Mouse (Mus musculus) bone marrow, adult 2 months (tissue): ENCODE measurements around the gene Gm12830. TPM values are rescaled to one million over a fixed set of nuclear protein-coding genes. Genes with fewer than 3 reads are reported as not detected.

ENCODE experiments used
- H3K27ac ChIP-seq: fragments of 200-500 bp; 2 replicates; pipeline ENCODE4 v1.5.1; 2012; ENCODE audit warnings: low read depth, mild to moderate bottlenecking, control low read depth, inconsistent platforms, low read length; ENCODE audit not compliant: control insufficient read depth, poor library complexity, insufficient read depth
- H3K4me1 ChIP-seq: fragments of 200-500 bp; 2 replicates; pipeline ENCODE4 v1.6.1; 2011; ENCODE audit warnings: low read length; ENCODE audit not compliant: control insufficient read depth, insufficient read depth
- H3K4me3 ChIP-seq: fragments of 200-500 bp; replicated peaks from 2 replicates; pipeline ENCODE3; 2011; ENCODE audit warnings: mild to moderate bottlenecking, low read depth, low read length, control low read depth; ENCODE audit not compliant: control insufficient read depth
- CTCF ChIP-seq: fragments of 200-500 bp; IDR thresholded peaks from 2 replicates; pipeline ENCODE4 v1.5.1; 2011; ENCODE audit warnings: low read length, control low read depth; ENCODE audit not compliant: control insufficient read depth, insufficient read depth
- POLR2A ChIP-seq: fragments of 200-500 bp; IDR thresholded peaks from 2 replicates; pipeline ENCODE4 v1.6.1; 2011; ENCODE audit warnings: low read depth, mild to moderate bottlenecking, control low read depth, low read length, borderline replicate concordance; ENCODE audit not compliant: control insufficient read depth
- WGBS: fragments of 180-500 bp; shearing (Covaris S2); methylation state at CpG from one replicate; pipeline ENCODE4 v1.1.7; 2018; 5-methylcytosine and 5-hydroxymethylcytosine counted together
- polyA plus RNA-seq: library from polyadenylated mRNA; stranded (reverse); fragments of >200 nt; gene quantifications from 2 replicates; pipeline ENCODE4 v1.2.4, GENCODE M21; 2011; ENCODE audit warnings: low replicate concordance; ENCODE audit not compliant: missing spikeins, insufficient read depth, insufficient read length

Gene Gm12830
- polyA plus RNA-seq, 1 experiment: not detected

GRCm38 (mm10) chr4:114901643-114902351 lies 80.3 kb downstream of the Gm12830 start:
- no peak overlapping the region; the same call in 1 of the 2 replicates for H3K27ac ChIP-seq
- no peak overlapping the region for H3K4me3 ChIP-seq
- H3K4me1 ChIP-seq: no peaks in the 10 kb centered on the region
- WGBS: 2% methylated on average over 42 of the region's 42 CpGs
- no peak for TF ChIP-seq POLR2A
- no peak for TF ChIP-seq CTCF

- 5% methylated on average over 39 of the region's 39 CpGs for WGBS
- no peak for TF ChIP-seq POLR2A
- no peak for TF ChIP-seq CTCF
- Histone ChIP-seq H3K4me1 (no peaks in the 10 kb centered on the region), H3K4me3 (no peak overlapping the region), H3K27ac (no peak overlapping the region)
These were observed 81.3 kb downstream of the Gm12830 start for GRCm38 (mm10) chr4:114902641-114903421.

GRCm38 (mm10) chr4:114903422-114903782 lies 81.9 kb downstream of the Gm12830 start:
- Histone ChIP-seq H3K4me1 (no peaks in the 10 kb centered on the region), H3K27ac (no peak overlapping the region), H3K4me3 (no peak overlapping the region)
- WGBS: 18% methylated on average over 11 of the region's 11 CpGs
- TF ChIP-seq POLR2A: no peak
- no peak for TF ChIP-seq CTCF

- no peak overlapping the region for H3K4me3 ChIP-seq
- H3K4me1 ChIP-seq: no peaks in the 10 kb centered on the region; the same call in 1 of the 2 replicates
- no peak for TF ChIP-seq POLR2A
- TF ChIP-seq CTCF: no peak
- 79% methylated on average over 3 of the region's 3 CpGs for WGBS
- H3K27ac ChIP-seq: no peak overlapping the region
These were observed 84.0 kb downstream of the Gm12830 start for GRCm38 (mm10) chr4:114905501-114905900.

Other genes starting within 250 kb of the Gm12830 start
- 0.57 TPM in 1 of 2 replicates, not detected in the other for gene Foxd2, start 87.2 kb downstream of the Gm12830 start, polyA plus RNA-seq
- gene Foxe3, start 104.3 kb downstream of the Gm12830 start, polyA plus RNA-seq: not detected in 2 replicates
- 26.5 and 34.7 TPM in 2 replicates for gene Cmpk1, start 165.5 kb downstream of the Gm12830 start, polyA plus RNA-seq
- gene Stil, start 178.4 kb downstream of the Gm12830 start, polyA plus RNA-seq: 7.8 and 8.1 TPM in 2 replicates
- gene Tal1, start 234.7 kb downstream of the Gm12830 start, polyA plus RNA-seq: 67.9 and 68.4 TPM in 2 replicates